Mouse (Mus musculus) spleen, adult 10 weeks (tissue): ENCODE results near the gene Gm11756. TPM values are rescaled to one million over a fixed set of nuclear protein-coding genes. Genes with fewer than 3 reads are reported as not detected.

Experiments
- polyA plus RNA-seq: library from polyadenylated mRNA; stranded (reverse); fragments of 350-450 nt; fragmentation: Illumina TruSeq; extraction: RNeasy Lipid Tissue Mini Kit (QIAGEN cat#74804); gene quantifications from one replicate; pipeline ENCODE4 v1.2.3, GENCODE M21; 2015; ENCODE audit warnings: low replicate concordance; ENCODE audit not compliant: insufficient read depth

Gene Gm11756
- not detected for polyA plus RNA-seq

DNA sequence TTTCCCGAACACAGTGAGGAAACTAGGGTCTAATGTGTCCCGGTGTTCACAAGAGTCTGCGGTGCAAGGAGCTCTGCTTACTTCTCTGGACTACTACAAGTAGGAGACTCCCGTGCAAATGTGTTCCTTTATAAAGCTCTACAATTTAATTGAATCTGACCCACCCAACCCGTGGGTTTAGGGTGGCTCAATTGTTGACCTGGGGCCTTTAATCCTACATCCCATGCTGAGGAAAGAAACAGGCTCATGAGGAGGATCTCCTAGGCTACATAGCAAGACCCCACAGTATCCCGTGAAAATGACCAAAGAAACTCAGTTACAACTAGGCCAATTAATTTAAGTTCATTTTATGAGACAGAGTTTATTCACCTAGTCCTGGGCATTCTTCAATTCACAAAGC is at the start of gene Gm11756:
Gene Gm11756 (minus strand): TSS at position 101 of the 400 bp plus-strand sequence.

GRCm38 (mm10) chr4:73950375-73950896 is 29.9 kb upstream of the Gm11756 start, which contains the start of gene 2310002L09Rik:
2310002L09Rik (minus strand) TSS chr4:73950846.

DNA sequence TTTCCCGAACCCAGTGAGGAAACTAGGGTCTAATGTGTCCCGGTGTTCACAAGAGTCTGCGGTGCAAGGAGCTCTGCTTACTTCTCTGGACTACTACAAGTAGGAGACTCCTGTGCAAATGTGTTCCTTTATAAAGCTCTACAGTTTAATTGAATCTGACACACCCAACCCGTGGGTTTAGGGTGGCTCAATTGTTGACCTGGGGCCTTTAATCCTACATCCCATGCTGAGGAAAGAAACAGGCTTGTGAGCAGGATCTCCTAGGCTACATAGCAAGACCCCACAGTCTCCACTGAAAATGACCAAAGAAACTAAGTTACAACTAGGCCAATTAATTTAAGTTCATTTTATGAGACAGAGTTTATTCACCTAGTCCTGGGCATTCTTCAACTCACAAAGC is 14.7 kb downstream of the Gm11756 start, which contains the start of gene Gm13871:
Gene Gm13871 (minus strand): TSS at position 101 of the 400 bp plus-strand sequence.

DNA sequence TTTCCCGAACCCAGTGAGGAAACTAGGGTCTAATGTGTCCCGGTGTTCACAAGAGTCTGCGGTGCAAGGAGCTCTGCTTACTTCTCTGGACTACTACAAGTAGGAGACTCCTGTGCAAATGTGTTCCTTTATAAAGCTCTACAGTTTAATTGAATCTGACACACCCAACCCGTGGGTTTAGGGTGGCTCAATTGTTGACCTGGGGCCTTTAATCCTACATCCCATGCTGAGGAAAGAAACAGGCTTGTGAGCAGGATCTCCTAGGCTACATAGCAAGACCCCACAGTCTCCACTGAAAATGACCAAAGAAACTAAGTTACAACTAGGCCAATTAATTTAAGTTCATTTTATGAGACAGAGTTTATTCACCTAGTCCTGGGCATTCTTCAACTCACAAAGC is 29.5 kb downstream of the Gm11756 start, which contains the start of gene Gm11757:
Gene Gm11757 (minus strand): TSS at position 101 of the 400 bp plus-strand sequence.

DNA sequence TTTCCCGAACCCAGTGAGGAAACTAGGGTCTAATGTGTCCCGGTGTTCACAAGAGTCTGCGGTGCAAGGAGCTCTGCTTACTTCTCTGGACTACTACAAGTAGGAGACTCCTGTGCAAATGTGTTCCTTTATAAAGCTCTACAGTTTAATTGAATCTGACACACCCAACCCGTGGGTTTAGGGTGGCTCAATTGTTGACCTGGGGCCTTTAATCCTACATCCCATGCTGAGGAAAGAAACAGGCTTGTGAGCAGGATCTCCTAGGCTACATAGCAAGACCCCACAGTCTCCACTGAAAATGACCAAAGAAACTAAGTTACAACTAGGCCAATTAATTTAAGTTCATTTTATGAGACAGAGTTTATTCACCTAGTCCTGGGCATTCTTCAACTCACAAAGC is 44.4 kb downstream of the Gm11756 start, which contains the start of gene Gm11758:
Gene Gm11758 (minus strand): TSS at position 101 of the 400 bp plus-strand sequence.

Other genes with a start within 250 kb of the Gm11756 start
- gene Gm428, start 237.2 kb downstream of the Gm11756 start, polyA plus RNA-seq = not detected
- 0.04 TPM for gene Rasef, start 129.8 kb downstream of the Gm11756 start, polyA plus RNA-seq
- gene Gm11758, start 44.5 kb downstream of the Gm11756 start, polyA plus RNA-seq = not detected
- gene Gm11757, start 29.6 kb downstream of the Gm11756 start, polyA plus RNA-seq = not detected
- gene Gm13871, start 14.8 kb downstream of the Gm11756 start, polyA plus RNA-seq = not detected
- gene 2310002L09Rik, start 30.1 kb upstream of the Gm11756 start, polyA plus RNA-seq = not detected
- gene Frmd3, start 92.7 kb upstream of the Gm11756 start, polyA plus RNA-seq = 1.1 TPM